Mouse (Mus musculus): ENCODE results near the gene Gm9918.
"Not testable (repeated sequence)": the region's sequence is repeated elsewhere in the genome, so short reads cannot be mapped to it uniquely, and the experiment has no call there.

Gm9918 gene

DNA sequence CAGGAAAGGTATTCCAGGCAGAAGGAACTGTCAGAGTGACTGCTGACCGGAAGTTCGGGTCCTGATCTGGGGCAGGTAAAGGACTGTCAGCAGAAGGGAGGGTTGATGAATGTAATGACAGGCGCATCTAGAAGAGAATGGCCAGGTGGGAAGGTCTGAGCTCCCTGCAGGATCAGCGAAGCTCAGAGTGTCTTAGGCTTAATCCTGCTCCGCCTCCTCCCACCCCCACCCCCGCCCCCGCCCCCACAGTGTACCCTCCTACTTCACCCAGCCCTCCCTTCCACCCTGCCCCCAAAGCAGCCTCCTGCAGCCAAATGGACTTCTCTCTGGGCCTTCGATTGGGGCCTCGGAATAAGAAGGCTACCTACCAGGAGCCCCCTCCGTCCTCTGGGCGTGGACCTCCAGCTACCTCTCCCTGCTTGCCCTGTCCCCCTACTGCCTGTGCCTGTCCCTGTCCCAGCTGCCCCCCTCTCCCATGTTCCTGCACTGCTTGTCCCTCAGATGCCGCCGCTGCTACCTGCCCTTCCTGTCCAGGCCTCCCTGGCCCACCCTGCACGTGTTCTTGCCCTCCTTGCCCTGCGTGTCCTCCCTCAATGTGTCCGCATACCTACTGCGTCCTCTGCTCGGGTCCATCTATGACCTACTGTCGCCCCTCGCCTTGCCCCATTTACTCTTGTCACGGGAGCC is at the start of gene Gm9918:
Gm9918 (plus strand) TSS at position 290 of the 687 bp plus-strand sequence.
- DNase-seq (ENCODE audit: low read depth, low spot score), result no peak

DNA sequence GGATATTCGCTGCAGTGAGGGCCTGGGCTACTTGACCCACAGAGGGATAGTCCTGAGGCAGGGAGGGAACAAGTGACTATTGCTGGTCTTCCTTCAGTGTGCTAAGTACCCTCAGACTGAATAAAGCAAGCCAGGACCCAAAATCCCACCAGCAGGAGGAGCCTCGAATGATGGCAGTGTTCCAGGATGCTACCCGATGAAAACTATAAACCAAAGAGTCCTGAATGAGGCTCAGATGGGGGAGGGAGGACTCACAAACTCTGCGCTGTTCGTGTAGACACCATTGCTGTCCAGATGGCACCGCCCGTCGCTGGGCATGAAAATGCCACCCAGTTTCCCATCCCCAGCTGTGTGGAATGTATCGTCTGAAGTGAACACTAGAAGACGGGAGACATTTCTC is 48.0 kb upstream of the Gm9918 start:
- no peak for DNase-seq (ENCODE audit: low read depth, low spot score)

DNA sequence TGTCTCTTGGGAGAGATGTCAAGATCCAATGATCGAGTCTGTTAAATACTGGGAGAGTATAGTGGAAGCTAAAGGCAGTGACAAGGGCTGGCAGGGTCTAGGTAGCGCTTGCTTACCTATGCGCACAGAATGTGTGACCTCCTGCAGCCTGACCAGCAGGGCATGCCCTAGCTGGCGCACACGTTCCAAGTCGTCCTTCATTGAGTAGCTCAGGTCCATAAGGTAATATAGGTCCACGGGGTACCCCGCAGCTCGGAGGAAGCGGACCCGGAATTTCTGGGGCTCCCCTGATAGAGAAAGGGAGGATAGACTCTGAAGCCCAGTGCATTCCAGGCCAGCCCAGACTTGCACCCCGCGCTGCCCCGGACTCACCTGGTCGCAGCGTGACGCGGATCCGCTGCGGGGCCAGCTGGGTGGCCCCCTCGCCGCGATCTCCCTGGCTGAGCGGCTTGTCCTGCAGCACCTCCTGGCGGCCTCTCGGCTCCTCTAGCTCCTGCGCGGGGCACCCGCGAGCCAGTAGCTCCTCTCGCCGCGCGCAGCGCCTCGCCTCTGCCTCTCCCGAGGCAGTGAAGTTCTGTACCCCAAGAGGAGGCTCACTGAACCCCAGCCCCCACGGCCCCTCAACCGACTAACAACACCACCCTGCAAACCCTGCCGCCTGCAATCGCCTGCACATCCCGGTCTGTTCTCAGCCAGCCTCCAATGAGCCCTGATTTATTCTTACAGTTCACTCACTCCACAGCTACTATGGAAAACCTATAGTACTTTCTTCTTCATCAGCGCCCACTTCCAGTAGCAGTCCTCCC is 46.0 kb upstream of the Gm9918 start:
- DNase-seq (ENCODE audit: low read depth, low spot score), result no peak

DNA sequence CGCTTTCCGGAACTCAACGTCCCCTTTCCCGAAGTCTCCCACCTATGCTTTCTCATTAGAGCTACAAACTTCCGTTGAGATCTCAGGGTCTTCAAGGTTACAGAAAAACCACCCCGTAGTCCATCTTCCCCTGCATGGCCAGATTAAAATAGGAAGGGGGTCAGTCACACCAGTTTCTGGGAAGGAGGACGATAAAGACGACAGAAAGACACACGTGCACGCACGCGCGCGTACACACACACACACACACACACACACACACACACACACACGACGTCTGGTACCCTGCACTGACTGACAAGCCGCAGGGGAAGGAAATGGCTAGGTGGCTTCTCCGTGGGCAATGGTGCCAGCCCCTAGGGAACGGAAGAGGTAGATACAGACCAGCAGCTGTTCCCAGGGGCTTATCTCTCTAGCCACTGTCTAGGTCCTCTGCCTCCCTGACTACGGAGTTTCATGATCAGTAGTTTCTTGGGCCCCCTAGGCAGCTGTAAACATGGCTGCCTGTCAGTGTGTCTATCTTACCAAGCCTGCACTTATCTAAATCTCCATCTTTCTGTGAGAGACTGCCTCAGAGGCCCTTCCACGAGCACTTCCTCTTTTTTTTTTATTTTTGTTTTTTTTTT is 45.3 kb upstream of the Gm9918 start:
- no peak for DNase-seq (ENCODE audit: low read depth, low spot score)

DNA sequence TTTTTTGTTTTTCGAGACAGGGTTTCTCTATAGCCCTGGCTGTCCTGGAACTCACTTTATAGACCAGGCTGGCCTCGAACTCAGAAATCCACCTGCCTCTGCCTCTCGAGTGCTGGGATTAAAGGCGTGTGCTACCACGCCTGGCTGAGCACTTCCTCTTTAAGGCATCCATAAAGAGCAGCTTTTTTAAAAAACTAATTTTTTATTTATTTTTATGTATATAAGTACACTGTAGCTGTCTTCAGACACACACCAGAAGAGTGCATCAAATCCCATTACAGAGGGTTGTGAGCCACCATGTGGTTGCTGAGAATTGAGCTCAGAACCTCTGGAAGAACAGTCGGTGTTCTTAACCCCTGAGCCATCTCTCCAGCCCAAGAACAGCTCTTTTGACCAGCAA is 44.7 kb upstream of the Gm9918 start:
- not testable (repeated sequence) for DNase-seq (ENCODE audit: low read depth, low spot score)

DNA sequence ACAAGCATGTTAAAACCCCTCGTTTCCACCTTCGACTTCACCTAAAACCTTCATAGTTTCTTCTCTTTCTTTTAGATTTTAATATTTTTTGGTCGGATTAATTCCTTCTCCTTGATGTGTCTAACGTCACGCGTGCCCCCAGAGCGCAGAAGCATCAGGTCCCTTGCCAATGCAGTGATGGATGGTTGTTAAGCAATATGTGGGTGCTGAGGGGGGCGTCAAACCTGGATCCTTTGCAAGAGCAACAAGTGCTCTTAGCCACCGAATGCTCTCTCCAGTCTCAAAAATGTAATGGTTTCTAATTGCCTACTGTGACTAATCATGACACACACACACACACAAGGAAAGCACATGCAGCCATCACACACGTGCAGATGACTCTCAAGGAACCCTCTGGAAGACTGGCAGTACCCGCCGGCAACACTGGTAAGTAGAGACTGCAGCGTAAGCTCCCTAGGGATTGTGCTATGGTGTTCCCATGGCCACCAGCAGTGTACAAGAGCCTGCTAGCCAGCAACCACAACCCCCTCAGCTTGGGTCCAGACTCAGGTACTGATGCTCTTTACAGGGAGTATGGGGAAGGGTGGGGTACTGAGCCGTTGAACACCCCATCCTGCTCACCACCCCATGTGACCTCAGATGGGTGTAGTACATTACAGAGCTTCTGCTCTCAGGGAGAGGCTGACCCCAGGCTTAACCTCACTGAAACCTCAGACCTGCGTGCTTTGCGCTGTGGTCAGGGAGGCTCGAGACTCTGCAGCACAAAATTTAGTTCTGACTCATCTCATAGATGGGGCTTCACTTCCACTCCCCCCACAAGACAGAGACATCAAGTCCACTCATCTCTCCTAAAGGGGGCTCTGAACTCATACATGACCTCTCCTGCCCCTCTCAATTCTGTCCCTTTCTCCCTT is 39.7 kb upstream of the Gm9918 start:
- DNase-seq (ENCODE audit: low read depth, low spot score), result no peak

DNA sequence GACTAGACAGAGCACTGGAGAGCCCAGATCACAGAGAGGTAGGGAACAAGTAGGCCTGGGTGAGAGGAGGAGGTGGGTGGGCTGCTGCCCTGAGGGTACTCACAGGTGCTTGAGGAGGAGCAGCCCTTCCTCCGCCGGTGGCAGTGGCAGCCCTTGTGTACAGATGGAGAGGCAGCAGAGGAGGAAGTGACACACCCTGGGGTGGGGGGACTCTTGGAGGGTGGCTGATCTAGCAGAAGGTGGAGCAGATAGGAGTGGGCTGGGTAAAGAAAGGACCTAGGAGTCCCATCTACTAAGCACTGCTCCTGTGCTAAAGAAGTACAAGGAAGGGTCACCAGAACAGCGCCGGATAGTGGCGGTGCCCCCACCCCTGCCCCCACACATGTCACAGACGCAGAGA is 38.6 kb upstream of the Gm9918 start, which contains the start of gene Itgb7:
Itgb7 (minus strand) TSS at position 197 of the 400 bp plus-strand sequence.
- DNase-seq (ENCODE audit: low read depth, low spot score), result peak; percentile 67

DNA sequence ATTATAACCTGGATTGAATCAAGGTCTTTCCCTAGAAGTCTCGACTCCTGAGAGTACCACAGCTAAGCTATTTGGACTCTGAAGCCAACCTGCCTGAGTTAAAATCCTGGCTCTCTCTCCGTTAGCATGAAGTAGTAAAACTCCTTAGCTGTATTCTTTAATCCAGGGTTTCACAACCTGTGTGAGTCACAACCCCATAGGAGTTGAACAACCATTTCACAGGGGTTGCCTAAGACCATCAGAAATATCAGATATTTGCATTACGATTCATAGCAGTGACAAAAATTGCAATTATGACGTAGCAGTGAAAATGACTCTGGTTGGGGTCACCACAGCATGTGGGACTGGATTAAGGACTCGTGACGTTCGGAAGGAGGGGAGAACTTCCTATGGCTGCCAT is 37.6 kb upstream of the Gm9918 start:
- DNase-seq (ENCODE audit: low read depth, low spot score), result no peak

DNA sequence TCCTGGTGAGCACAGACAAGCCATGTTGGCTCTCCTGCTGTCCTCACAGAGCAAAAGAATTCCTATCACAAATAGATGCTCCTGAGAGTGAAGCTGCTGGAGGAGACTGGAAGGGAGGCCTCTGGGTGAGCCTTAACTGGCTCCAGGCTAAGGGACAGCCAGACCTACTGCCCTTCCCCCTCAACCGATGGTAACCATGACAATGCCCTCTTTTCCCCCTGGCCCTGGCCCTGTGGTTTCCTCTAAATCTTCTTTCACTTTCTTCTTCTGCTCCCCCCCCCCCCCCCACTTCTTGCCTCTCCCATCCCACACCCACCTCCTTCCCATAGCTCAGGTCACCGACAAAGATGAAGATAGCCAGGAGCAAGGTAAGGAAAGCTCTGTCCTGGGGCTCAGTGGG is 36.5 kb upstream of the Gm9918 start:
- DNase-seq (ENCODE audit: low read depth, low spot score), result no peak

DNA sequence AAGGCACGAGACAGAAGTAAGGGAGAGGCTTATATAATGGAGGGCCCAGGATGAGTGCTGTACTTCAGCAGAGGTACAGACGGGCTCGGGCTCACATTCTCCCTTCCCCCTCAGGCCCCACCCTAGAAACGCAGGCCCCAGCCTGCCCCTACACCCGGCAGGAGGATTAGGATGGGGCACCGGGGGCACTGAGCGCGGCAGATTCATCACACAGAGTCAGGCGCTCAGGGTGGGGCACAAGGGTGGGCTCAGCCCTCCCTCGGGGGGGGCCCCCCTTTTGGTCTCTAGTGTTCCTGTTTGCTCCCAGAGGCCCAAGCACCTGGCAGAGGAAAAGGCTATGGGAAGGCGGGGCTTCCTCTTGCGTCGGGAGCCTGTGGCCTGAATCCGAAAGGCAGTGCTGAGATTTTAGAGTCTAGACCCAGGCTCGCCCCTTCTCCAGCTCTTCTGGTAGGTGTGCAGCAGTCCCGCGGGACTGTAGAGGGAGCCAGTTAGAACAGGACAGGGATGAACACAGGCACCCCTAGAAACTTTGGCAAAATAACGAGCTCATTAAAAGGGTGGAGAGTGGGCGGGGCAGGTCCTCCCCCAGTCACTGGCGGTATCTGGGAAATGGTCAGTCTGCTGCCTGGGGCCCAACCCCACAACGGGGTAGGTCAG is 34.9 kb upstream of the Gm9918 start:
- peak; percentile 92 for DNase-seq (ENCODE audit: low read depth, low spot score)

DNA sequence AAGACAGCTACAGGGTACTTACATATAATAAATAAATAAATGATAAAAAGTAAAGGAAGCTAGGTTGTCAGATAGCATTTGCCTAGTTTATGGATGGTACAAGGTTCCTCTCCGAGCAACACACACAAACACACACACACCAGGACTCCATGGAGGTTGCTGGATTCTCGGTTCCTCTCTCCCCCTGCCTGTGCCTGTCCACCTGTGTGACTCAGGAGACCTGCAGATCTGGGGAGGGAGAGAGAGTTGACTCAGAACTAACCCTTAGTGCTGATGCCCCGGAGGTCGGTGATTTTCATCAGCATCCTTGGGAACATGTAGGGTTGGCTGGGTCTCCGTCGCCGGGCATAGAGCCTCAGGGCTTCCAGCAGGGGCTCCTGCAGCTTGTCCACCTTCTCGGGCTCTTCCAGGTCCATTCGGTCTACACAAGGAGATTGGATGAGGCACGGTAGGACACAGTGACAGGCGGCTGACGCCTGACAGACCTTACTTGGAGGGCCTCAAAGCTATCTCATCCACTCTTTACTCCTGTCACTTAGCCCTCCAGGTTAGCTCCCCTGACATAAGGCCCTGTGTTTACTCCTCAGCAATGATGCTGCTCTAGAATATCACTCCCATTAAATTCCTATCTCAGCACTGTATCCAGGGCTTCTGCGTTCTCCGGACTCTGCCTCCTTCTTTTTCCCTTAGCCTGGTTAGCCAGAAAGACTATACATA is 31.7 kb upstream of the Gm9918 start:
- no peak for DNase-seq (ENCODE audit: low read depth, low spot score)

DNA sequence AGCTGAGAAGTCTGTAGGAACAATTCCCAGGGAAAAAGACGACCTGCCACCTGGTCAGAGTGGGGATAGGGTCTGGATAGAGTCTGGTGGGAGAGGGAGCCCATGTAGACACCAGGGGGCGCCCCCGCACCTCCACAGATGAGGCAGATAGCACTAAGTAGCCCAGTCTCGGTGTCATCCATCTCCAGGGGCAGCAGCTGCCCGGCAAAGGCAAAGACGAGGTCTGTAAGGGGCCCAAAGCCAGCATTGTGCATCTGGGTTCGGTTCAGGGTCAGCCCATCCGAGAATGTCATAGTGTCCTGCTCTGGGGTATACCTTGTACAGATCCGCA is 31.1 kb upstream of the Gm9918 start:
- peak; percentile 88 for DNase-seq (ENCODE audit: low read depth, low spot score)

DNA sequence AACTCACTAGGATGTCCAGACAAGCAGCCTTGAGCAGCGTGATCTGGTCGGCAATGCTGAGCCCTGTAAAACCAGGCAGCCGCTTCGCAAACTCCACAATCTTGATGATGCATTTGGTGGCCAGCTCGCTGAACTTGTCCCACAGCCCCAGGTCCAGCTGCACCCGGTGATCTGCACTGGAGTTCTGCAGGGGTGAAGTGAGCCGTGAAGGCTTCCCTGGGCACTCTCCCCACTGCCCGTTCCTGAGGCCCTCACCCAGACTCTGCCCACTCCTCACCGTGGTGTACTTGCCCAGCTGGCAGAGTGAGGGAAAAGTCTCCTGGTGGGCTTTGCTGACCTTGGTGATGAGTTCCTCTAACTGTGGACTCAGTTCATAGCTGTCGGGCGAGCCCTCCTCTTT is 30.5 kb upstream of the Gm9918 start:
- no peak for DNase-seq (ENCODE audit: low read depth, low spot score)

DNA sequence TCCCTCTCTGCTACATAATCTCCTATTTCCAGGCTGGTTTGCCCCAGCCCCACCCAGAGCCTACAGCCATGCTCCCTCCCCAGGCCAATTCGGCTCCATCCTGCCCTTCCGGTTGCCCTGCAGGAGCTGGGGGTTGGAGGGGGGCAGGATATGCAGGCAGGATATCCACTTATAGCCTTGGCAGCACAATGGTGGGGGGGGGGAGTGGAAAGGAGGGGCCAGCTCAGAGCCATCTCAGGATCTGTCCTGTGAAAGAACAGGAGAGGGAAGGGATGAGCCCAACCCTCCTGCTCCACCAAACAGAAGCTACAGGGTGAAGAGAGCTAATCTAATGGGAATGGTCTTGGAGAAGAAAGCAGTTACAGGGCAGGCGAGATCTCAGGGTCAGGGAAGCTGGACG is 29.8 kb upstream of the Gm9918 start:
- peak; percentile 96 for DNase-seq (ENCODE audit: low read depth, low spot score)

DNA sequence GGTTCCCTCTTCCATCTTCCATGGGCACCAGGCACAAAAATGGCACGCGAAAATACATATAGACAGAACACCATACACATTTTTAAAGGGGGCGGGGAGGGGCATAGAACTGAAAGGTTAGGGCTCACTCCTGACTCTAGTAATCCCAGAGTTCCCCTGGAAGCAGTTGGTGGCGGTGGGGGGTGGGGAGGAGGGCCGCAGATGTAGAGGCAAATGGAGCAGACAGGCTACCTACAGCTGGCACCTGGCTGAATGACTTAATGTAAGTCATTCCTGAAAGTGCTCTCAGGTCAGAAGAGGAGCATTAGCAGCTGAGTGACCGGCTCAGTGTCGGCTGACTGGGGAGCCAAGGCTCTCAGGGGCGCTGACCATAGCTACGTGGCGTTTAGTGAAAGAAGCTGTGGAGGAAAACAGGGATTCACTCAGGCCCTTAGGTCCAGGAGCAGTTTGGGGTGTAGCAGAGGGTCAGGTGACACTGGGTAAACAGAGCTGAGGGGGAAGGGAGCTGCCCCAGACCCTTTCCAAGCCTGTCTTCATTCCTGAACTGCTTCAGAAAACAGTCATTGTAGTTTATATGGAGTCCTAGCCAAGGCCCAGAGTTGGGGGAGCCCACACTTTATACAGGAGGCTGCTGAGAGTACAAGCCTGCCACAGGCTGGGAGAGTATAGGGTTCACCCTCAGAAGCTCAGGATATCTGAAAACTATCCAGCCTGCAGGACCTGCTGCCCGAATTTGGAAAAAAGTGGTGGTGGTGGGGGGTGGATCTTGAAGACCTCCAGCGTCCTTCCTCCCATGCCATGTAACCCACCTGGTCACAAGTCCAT is 27.7 kb upstream of the Gm9918 start:
- peak; percentile 54 for DNase-seq (ENCODE audit: low read depth, low spot score)

DNA sequence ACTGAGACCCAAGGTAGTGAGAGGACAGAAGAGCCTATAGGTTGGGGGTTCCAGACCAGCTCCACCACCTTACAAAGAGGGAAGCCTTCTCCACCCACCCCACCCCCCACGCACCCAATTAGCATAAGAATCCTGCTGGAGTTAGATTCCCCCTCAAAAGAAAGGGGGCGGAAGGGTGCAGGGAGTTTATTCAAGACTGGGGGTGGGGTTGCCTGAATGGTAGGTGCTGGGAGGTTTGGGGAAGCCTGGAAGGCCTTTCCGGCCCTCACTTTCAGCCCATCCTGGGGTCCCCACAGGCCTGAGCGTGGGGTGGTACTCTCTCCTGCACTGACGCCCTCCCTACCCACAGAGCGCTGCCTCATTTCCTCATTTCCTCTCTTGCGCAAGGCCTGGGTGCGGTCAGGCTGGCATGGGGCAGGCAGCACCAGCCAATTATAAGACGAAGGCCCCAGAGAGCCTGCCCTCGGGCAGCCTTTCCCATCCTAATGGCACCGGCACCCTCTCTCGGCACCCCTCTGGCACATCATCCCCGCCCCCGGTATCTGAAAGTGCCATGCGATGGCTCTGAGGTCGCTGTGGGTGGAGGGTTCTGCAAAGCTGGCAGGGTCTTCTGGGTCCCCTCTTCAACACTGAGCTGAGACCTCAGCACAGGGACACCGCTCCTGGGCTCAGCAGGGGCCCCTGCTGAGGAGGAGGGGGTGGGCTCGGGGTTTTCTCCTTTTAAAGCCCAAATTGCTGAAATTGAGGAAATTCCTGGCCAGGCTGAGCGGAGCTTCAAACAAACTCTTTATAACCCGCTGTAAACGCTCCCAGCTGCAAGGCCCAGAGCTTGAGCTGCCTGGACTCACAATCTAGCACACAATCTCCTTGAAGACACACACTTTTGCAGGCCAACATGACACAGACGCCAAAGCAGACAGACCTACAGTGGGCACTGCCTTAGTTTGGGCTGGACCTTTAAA is 26.9 kb upstream of the Gm9918 start:
- DNase-seq (ENCODE audit: low read depth, low spot score), result peak; percentile 95

DNA sequence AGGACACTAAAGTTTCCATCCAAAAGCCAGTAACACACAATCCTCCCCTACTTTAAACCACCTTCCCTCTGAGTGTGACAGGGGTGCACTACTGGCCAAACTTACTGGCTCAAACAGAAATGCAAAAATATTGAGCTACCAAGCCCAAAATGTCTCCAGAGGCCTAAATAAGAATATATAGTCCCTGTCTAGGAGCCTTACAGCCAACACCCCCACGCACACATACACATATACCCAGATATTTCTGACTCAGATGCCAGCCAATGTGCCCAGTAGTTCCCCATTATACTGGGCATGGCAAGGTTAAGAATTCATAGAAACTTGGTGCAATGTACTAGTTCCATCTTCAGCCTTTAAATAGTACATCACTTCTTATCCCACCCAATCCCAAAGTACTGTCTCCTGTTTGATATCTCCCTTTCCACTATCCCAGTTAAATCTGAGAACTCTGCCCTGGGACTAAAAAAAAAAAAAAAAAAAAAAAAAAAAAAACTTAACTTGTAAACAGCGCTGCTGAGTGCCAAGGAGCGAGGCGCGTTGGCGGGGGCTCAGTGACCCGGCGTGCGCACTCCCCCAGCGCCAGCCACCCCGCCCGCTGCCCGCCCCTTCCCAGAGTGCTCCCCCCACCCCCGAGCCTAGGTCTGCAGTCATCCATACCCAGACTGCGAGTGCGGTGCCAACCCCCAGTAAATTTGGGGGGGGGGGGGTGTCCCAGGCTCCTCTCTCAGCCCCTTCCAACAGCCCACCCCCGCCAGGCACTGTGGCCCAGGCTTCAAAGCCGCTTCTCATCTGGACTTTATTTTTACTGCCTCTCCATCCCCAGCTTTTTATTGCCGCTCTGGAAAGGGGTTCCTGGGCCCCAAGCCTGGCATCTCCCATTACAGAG is 25.8 kb upstream of the Gm9918 start:
- no peak for DNase-seq (ENCODE audit: low read depth, low spot score)

Data from ES-CJ7 (cell line).